Mouse (Mus musculus) gastrocnemius, adult 18-20 months (tissue): ENCODE data around the gene Ndnf. TPM values are rescaled to one million over a fixed set of nuclear protein-coding genes. Genes with fewer than 3 reads are reported as not detected.

Source experiments
- DNase-seq: peaks from one replicate; pipeline ENCODE4 v3.0.0; 2021; ENCODE audit warnings: low spot score
- long read RNA-seq, 2 experiments: library from polyadenylated mRNA; stranded (forward); transcript quantifications; one replicate each; pipeline ENCODE4 v2.0.0; 2021
- total RNA-seq, 2 experiments: library from RNA; stranded (reverse); gene quantifications; 2 replicates each; pipeline ENCODE4 v1.2.3; 2021

Ndnf gene
- total RNA-seq, result under 1 TPM; 0.05 to 0.18 TPM
- long read RNA-seq, experiment 1, result 0 reads
- long read RNA-seq, experiment 2, result 0 reads

DNA sequence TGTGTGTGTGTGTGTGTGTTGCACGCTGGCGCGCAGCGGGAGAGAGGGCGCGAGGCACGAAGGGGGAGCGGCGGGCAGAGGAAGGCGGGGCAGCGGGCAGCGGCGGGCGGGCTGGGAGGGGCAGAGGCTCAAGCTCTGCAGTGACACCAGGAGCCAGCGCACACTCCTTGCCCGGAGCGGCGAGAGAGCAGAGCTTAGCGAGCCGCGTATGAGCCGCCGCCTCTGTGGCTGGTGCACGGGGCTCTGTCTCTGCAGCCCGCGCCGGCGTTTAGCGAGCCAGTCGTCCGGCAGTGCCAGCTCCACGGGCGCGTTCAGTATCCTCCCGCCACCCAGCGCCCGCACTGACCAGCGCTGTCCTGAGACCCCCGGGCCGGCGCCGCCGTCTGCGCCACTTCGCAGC lies at the start of gene Ndnf:
Gene Ndnf (plus strand): TSS at position 140 of the 400 bp plus-strand sequence.
- DNase-seq, result peak; percentile 32

DNA sequence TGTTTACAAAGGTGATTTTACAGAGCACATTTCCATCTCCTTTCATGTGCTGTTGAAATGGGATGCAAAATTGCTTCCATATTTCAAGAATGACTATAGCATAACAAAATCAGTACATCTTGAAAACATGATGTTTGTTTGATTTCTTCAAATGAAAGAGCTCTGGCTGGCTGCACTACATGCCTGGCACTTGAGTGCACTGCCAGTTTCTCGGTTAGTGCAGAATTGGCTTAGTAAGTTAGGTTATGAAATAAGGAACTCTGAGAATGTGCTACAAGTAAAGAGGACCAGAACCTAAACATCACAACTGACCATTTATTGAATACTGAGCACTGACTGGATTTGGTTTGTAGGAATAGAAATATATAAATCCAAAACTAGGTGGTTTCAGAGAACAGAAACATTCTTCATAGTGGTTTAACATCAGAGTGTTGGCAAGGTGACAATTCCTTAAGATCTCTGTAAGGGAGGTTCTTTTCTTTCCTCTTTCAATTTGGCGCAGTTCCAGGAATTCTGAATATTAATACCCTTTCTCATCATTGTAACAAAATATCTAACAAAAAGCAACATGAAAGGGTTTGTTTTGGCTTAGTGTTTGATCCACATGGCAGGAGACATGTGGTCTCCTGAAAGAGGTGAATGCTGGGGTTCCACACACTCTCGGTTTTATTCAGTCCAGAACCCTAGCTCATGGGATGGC lies 48.2 kb upstream of the Ndnf start:
- no peak for DNase-seq

DNA sequence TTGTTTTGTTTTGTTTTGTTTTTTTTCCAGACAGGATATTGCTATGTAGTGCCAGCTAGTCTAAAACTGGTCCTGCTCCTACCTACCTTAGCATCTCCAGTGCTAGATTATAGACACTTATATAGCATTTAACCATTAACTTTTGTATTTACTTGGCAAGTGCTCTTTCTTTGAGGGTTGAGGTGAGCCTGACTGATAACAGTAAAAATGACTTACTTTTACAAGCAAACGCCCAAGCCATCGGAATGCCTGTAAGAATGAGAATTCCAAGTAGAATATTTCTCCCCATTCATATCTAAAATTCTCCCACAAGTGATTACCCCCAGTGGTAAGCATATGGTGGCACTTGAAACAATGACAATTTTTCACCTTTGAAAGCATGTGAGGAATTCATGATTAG lies 40.8 kb upstream of the Ndnf start:
- no peak for DNase-seq

DNA sequence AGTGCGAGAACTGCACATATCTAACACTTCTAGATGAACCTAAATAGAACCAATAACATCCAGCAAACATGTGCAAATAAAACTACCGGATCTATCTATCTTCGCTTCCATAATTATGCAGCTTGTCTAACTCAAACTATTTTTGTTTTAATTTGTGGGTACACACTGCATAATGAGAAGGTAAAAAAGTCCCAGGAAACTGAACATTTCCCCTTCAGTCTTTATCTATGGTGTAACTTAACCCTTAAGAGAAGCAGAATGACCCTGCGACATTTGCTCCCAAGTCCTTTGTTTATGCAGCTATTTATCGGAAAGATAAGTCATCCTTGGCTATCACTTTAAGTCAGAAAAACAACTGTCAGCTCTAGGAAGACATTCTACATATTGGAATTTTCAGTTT lies 39.2 kb upstream of the Ndnf start:
- DNase-seq, result no peak

DNA sequence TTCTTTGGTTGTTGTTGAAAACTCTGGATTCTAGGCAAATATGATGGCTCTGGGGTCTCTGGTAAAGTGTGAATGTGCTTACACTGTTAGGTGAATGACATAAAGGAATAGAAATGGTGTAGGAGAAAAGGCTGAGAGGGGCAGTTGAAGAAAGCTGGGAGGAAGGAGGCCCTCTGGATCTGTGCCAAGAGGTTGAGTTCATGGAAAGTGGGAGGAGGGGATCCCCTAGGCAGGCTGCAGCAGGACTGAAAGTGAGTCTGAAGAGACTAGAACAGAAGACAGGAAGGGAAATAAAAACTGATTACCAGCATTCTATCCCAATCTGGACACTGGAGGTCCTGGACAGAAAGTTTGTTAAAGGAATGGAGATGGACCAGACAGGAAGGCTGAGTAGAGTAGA lies 29.0 kb upstream of the Ndnf start:
- no peak for DNase-seq

DNA sequence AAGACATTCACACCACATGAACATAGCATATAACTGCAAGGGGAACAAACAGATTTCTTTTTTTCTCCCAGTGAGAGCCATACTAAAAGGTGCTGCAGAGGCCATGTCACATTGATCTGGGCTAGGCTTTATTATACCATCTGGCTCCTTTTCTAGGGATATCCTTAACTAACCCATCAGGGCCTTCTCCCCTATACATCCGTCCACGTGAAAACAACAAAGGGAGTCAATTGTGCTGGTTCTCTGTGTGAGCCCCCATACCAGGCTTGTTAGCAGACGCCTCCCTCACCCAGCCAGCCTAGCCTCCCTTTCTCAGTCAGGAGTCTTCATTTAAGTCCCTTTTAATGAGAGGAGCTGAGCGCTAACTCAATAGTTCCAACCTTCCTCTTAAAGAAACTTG lies 27.3 kb upstream of the Ndnf start:
- DNase-seq, result no peak

DNA sequence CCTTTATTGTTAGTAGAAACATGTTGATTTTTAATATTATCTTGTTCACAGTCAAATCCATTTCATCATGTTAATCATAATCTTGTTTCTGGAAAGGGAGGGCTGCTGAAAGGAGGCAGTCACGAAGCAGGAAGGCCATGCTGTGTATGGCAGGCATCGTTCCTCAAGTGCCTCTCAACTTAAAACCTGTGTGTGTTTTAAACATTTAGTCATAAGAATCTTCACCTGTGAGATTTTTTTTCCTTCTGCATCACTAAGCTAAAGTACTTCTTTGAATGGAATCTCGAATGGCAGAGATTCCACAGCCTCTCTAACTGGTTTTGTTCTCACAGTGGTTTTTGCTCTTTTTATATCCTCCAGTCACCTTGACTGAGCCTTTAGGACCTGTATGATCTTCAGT lies 25.0 kb upstream of the Ndnf start:
- DNase-seq, result no peak

DNA sequence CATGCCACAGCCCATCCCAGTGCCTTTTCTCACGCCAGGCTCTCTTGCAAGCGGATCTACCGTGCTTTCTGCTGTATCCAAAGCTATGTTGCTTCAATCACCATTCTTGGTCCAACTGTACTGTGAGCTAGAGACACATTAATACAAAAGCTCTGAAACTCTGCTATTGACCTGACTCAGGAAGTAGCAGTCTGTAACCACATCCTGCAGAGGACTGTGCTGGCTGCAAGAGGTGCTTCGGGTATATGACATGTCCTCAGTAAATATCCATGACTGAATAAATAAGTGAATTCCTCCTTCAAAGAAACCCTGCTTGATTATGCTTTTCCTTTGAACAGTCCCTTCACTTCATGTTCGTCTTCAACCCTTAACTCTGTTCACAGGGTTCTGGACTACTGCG lies 23.7 kb upstream of the Ndnf start:
- DNase-seq, result no peak

DNA sequence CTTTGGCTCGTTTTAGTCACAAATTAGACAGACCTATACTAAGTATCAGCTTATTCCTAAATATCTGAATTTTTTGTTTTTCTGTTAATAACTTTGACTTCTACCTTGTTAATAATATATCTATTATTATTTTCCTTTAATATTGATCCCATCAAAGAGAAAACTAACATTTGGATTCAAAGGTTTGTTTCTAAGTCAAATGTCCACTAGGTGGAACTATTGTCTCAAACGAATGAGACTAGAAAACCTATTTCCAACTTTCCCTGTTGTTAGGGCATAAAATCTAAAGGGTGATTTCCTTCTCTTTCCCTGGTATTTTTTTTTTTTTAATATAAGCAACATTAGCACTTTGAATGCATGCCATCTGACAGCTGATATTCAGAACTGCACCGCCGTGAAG lies 20.0 kb upstream of the Ndnf start:
- DNase-seq, result no peak

DNA sequence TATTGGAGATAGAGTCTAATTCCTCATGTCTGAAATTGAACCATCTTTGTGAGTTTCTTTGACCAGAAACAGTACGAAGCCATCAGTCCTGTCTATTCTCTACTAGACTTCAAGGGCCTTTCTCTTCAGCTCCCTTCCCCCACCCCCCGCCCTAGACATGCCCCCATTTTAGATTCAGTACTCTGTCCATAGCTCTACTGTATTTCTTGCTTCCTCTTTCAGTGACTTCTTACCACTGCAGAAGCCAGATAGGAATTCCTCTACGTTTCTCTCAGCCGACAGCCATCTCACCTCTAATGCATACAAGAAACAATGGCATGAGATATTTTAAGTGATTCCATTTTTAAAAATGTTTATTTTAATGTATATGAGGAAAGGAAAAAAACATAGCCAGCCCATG lies 10.1 kb upstream of the Ndnf start:
- no peak for DNase-seq

DNA sequence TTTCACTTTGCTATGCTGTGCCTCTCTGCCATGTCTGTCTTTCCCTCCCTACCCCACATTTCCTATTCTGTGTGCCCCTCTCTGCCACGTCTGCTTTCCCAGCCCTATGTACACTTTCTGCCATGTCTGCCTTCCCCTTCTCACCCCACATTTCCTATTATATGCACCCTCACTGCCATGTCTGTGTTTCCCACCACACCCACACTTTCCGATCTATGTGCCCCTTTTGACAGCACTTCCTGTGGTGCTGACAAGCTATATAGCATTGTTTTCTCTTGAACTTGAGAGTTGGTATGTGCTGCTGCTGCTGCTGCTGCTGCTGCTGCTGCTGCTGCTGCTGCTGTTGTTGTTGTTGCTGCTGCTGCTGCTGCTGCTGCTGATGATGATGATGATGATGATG lies 9.3 kb upstream of the Ndnf start:
- DNase-seq, result no peak

DNA sequence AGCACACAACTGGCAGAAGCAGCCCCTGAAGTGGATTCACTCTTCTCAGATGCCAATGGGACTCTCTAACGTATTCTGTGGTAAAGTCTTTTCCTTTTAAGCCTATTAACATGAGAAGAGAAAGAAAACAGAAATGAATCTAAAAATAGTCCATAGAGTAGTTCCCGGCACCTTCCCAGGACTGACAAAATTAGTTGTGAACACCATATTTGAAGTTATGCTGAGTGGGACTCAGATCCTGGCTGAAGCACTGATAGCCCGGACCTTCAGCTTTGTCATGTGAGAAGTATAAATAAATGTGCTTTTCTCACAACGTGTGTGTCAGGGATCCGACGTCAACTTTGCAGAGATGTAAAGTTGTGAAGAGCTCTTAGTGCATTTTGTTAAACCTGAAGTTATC lies 7.4 kb upstream of the Ndnf start:
- DNase-seq, result no peak

DNA sequence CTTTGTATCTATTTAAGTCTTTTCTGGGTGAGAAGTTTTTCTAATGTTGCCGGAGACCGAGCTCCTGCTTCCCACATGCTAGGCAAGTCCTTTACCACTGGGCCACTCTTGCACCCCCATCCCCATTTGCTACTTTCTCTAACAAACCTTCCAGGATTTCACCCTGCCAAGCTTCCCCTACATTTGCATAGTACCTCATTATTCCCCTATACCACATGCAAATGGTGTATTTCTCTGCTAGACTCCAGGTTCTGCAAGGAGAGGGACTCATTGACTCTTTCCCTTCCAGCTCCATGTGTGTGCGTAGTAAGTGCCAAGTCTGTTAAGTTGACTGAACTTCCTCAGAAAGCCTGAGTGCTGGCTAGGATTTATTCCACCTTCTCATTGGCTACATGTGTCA lies 5.1 kb upstream of the Ndnf start:
- DNase-seq, result no peak

DNA sequence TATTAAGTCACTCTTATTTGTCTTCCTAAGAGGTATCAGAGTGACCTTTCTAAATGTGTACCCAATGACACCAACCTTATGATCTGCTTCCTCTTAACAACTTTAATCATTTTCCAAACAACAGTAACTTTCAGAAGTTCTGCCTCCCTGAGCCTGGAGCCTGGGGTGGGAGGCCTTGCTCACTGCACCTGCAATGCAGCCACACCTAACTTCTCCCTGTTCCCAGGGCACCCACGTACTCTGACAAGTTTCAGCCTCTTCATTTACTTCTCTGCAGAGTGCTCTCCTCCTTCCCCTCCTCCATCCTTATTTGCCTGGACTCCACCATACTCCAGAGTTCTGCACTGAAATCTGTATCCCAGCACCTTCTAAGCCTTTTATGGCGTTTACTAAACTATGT lies 1.4 kb upstream of the Ndnf start:
- DNase-seq, result no peak

DNA sequence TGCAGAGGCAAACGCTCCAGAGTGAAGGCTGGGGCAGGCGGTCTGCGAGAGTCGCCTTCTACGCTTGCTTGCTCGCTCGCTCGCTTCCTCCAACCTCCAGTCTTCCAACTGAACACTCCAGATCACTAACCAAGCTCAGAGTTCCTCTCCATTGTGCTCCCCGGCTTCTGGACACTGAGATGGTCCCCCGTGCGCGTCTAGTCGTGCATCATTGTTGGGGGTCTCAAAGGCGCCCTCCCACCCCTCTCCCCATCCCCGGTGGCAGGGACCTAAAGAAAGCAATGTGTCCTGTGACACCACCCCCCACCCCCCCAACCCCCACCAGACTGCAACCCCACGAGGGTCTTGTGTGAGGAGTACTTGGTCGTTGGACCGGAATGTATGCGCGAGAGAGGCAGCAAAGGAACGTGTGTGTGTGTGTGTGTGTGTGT lies 394 bp upstream of the Ndnf start:
- DNase-seq, result no peak

DNA sequence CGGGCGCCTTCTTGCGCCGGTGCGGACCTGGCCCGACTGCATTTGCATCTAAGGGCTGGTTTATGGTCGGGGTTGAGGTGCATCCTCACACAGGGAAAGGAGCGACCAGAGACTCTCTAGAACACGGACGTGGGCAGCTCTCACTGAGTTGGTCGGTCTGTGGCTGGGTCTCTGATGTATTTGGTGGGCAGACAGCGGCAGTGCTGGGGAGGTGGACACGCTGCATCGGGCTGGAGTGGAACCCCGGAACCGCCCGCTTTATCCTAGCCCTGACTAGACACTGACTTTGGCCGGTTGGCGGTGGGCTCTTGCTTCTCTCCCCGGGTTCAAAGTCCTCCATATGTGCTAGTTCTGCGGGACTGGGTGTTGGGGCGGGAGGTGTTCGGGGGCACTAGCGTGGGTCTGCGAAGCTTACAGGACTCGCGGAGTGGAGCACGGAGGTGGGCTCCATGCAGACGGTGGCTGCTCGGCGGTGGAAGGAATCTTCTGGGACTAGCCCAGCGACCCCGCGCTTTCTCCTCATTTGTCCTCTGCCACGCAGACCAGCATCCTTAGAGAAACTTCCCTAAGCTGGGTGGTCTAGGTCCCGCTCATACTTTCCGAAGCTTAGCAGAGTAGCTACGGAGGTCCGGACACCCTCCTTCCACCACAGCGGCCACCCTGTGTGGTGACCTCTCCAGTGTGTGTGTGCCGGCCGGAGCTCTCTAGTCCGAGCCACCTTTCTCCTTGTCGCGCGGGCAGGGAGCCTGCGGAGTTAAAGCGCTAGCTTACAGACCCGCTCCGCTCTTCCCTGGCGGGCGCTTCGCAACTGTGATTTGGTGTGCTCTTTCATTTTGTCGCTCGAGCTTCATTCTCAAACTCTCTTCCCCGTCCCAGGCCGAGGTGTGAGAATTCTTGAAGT lies 991 bp downstream of the Ndnf start:
- no peak for DNase-seq

DNA sequence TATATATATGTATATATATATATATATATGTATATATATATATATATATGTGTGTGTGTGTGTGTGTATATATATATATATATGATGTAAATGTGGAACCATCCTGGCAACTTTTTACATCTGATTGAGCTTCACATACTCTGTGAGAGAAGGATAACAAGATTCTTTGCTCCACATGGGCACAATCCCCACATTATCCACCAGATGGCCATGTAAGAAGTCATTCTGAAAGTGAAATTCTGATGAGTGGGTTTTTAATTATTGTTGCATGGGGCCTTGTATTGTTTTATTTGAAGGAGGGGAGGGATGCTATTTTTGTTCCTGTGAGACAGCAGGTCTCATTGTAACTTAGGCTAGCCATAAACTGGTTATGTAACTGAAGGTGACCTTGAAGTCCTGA lies 22.5 kb downstream of the Ndnf start:
- DNase-seq, result no peak

DNA sequence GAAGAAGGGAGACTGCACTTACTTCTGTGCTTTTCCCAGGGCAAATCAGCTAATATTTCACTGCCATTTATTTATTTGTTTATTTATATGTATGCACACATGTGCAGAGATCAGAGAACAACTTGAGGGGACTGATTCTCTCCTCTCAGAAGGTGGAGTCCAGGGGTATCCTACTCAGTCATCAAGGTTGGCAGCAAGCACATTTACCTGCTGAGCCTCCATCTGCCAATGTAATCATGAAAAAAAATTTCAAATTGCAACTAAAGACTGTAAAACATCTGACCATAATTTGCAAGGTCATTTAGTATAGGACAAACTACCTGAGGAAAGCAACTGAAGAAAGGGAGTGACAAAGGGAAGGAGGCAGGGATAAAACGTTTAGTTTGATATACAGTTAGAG lies 49.3 kb downstream of the Ndnf start:
- DNase-seq, result no peak

DNA sequence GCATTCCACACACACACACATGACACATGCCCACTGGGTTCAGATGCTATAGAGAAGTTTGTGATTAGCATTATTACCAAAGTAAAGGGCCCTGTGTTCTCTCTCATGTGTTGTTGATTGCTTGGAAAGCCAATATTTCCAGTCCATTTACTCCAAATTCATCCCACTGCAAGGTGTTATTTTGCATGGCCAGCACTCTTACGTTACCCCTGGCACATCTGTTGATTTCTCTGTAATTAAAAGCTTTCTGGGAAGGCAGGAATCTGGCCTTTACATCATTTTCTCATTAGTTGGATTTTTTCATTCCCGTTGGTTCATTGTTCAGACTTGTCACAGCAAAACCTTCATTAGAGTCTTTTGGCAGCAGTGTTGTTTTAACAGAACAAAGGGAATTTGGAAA lies 54.3 kb downstream of the Ndnf start:
- no peak for DNase-seq

DNA sequence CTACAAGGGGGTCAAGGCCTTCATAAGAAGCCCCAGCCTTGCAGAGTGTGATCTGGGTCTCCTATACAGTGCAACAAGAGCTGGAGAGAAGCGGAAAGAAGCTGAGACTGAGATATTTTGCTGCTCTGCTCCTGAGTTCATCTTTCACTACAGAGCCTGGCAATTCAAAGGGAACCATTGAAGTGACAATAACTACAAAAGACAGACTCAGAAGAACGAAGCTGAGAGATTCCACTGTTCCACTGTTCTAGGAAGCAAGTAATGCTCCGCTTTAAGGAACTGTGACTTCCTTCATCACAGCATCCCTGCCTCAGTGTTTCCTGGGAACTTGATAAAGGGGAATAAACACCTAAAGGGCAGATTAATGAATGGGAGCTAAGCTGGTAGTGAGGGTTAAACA lies 56.9 kb downstream of the Ndnf start:
- DNase-seq, result no peak

DNA sequence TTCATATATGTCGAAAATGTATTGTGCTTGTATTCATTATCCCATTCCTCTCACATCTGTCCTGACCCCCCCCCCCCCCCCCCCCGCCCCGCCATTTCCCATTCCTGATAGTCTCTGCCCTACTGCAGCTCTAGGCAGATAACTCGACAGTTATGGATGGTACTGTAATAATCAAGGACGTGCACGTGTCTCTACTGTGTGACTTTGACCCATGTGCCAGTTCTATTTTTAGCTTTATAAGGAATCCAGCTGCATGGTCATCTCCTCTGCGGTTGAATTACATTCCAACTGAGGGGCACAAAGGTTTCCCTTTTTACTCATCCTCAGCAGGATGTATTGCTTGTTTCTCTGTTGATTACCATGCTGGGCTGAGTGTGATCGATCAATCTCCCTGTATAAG lies 68.1 kb downstream of the Ndnf start:
- DNase-seq, result no peak

DNA sequence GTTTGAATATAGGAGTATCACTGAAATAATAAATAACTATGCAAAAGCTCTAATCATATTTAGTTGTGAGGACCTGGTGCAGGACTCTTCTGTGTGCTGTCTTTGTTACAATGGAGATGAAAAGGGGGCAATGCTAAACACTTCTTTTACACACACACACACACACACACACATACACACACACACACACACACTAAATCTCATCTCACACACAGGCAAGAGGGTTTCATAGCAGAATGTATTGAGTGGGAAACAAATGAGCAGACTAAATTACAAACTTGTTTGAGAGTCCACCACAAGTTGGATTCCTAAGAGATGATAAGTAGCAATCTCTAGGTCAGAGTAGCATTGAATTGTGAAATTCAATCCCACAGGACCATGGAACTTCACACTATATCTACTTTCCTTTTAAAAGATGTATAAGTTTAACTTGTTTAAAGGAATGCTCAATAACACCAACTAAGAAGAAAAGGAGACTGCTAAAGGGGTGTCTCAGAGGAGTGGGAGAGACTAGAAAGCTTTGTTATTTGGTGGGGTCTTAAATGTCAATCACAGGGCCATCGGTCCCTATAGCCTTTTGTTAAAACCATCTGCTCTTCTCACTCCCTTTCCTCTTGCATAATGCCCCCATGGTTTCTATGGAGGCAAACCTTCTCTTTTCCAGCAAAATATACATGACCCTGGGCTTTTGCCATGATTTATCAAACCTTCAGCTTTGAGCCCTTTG lies 71.9 kb downstream of the Ndnf start:
- no peak for DNase-seq

DNA sequence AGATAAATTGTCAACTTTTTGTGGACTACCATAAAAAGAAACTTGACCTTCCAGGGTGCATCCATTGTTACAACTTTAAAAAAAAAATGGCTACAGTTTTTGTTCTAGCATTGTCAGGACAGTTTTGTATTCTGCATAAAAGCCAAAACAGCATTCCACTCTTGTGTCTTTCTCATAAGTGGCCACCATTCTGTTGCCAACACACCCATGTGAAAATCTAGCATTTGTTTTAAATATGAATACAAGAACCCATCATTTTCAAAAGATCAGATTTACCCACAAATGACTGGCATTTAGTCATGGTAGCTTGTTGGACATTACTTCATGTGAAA lies 72.4 kb downstream of the Ndnf start:
- DNase-seq, result no peak
